Mouse (Mus musculus) forebrain, embryonic 11.5 days (tissue): ENCODE measurements around the gene Lrrc1. TPM values are rescaled to one million over a fixed set of nuclear protein-coding genes. Genes with fewer than 3 reads are reported as not detected.
A peak's percentile ranks its signal among the peaks of the same experiment; 100 is the strongest.

Source experiments
- ATAC-seq: fragments of 200-750 bp; cut with Nextera tagmentation; replicated peaks from 2 replicates; pipeline ENCODE4 v1.8.0; 2017; ENCODE audit warnings: moderate TSS enrichment; ENCODE audit not compliant: low FRiP score
- DNase-seq: peaks from one replicate; pipeline ENCODE4 v3.0.0-alpha.2; 2017; ENCODE audit warnings: low spot score
- H3K27ac ChIP-seq: fragments of 300-500 bp; sonication (generic); 2 replicates; pipeline ENCODE4 v1.5.1; 2014; ENCODE audit warnings: low read depth, low read length
- H3K27me3 ChIP-seq: fragments of 300-500 bp; sonication (generic); 2 replicates; pipeline ENCODE4 v1.6.1; 2014; ENCODE audit warnings: mild to moderate bottlenecking, low read length, mixed read lengths; ENCODE audit not compliant: control insufficient read depth, insufficient read depth
- H3K36me3 ChIP-seq: fragments of 300-500 bp; sonication (generic); 2 replicates; pipeline ENCODE4 v1.6.1; 2014; ENCODE audit warnings: mild to moderate bottlenecking, low read length, moderate library complexity, mixed read lengths; ENCODE audit not compliant: control insufficient read depth, insufficient read depth
- H3K4me1 ChIP-seq: fragments of 300-500 bp; sonication (generic); replicated peaks from 2 replicates; pipeline ENCODE4 v1.6.1; 2014; ENCODE audit warnings: low read length, mixed read lengths; ENCODE audit not compliant: control insufficient read depth, insufficient read depth
- H3K4me2 ChIP-seq: fragments of 300-500 bp; sonication (generic); 2 replicates; pipeline ENCODE4 v1.6.1; 2014; ENCODE audit warnings: low read depth, mild to moderate bottlenecking, low read length, moderate library complexity, mixed read lengths; ENCODE audit not compliant: severe bottlenecking
- H3K4me3 ChIP-seq: fragments of 300-500 bp; sonication (generic); 2 replicates; pipeline ENCODE4 v1.5.1; 2014; ENCODE audit warnings: low read depth, low read length
- H3K9ac ChIP-seq: fragments of 300-500 bp; sonication (generic); 2 replicates; pipeline ENCODE4 v1.6.1; 2014; ENCODE audit warnings: low read length
- H3K9me3 ChIP-seq: fragments of 300-500 bp; sonication (generic); 2 replicates; pipeline ENCODE4 v1.6.1; 2016; ENCODE audit warnings: low read length, mixed read lengths; ENCODE audit not compliant: control insufficient read depth
- WGBS: fragments of 180-500 bp; shearing (Covaris S2); extraction: QIAGEN DNeasy Blood & Tissue Kit; methylation state at CpG from one replicate; pipeline ENCODE4 v1.1.7; 2014; 5-methylcytosine and 5-hydroxymethylcytosine counted together
- microRNA-seq: library from miRNA; unstranded; fragments of <30 nt; microRNA quantifications from one replicate; pipeline ENCODE4, GENCODE M21; 2016; ENCODE audit not compliant: insufficient number of aligned reads
- polyA plus RNA-seq: library from polyadenylated mRNA; unstranded; fragments of >200 nt; fragmentation: Nextera tagmentation; extraction: Ambion mirVana; gene quantifications from 2 replicates; pipeline ENCODE4 v1.2.1, GENCODE M21; 2014

The Lrrc1 gene
- polyA plus RNA-seq, 1 experiment from 2014 or later = 22.9 TPM

GRCm38 (mm10) chr9:77384651-77385050 is 160.0 kb downstream of the Lrrc1 start:
- ATAC-seq = no peak
- H3K4me2 ChIP-seq = no peak overlapping the region

DNA sequence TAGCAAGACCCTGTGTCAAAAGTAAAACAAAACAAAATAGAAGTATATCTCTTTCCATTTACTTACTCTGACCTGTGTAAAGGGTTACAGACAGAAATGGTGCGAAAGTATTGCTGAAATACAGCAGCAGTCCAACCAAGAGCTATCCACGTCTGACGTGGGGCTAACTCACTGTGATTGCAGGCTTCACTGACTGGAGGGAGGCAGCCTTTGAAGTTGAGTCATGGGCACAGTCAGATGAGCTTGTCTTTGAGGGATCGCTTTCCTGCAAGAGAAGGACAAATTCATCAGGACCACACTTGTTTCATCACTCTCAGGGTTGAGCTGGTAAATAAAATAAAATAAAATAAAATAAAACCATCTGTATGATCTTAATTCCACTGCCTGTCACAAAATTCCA is 160.7 kb downstream of the Lrrc1 start:
- Histone ChIP-seq H3K36me3 (no peaks in the 10 kb centered on the region), H3K9ac (no peak overlapping the region), H3K27ac (no peak overlapping the region), H3K4me1 (no peaks in the 10 kb centered on the region), H3K4me2 (no peak overlapping the region), H3K9me3 (no peaks in the 10 kb centered on the region), H3K4me3 (no peak overlapping the region), H3K27me3 (no peaks in the 10 kb centered on the region)
- ATAC-seq = no peak
- 79% methylated on average over 4 of the region's 4 CpGs for WGBS
- DNase-seq = no peak

More at GRCm38 (mm10) chr9:77384651-77385050, 160.0 kb downstream of the Lrrc1 start:
- DNase-seq = no peak
- no peaks in the 10 kb centered on the region for H3K9me3 ChIP-seq
- no peak overlapping the region for H3K9ac ChIP-seq
- H3K4me3 ChIP-seq = no peak overlapping the region
- no peaks in the 10 kb centered on the region for H3K27me3 ChIP-seq
- no peaks in the 10 kb centered on the region for H3K36me3 ChIP-seq
- no peak overlapping the region for H3K27ac ChIP-seq
- no peaks in the 10 kb centered on the region for H3K4me1 ChIP-seq
- WGBS = 87% methylated on average over 9 of the region's 9 CpGs

DNA sequence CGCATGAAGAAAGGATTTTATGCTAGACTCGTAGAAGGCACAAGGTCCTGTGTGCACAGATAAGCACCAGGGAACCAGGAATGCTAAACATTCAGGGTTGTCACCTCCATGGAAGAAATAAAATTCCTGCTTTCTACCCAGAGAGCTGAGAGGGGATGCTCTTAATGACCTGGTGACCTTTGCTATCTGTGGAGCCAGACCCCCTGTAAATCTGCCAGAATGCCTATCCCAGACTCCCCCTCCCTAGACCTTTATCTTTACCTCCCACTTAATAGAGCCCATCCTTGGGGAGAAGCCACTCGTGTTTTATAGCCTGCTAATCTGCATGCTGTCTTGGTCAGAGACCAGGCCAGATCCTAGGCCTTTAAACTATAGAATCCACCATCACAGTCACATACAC is 162.2 kb downstream of the Lrrc1 start:
- H3K27ac ChIP-seq = no peak overlapping the region
- H3K4me2 ChIP-seq = no peak overlapping the region
- H3K4me1 ChIP-seq = no peaks in the 10 kb centered on the region
- ATAC-seq (no peak), DNase-seq (no peak)
- H3K36me3 ChIP-seq = no peaks in the 10 kb centered on the region
- H3K27me3 ChIP-seq = no peaks in the 10 kb centered on the region
- no peak overlapping the region for H3K9ac ChIP-seq
- H3K9me3 ChIP-seq = no peaks in the 10 kb centered on the region
- no peak overlapping the region for H3K4me3 ChIP-seq
- WGBS = 44% methylated on average over 3 of the region's 3 CpGs

- H3K27ac ChIP-seq = no peak overlapping the region
- DNase-seq = peak; percentile 88
- H3K9ac ChIP-seq = no peak overlapping the region
Observed at GRCm38 (mm10) chr9:77381565-77381964, 163.1 kb downstream of the Lrrc1 start.

More at GRCm38 (mm10) chr9:77381565-77381964, 163.1 kb downstream of the Lrrc1 start:
- H3K4me1 ChIP-seq = no peaks in the 10 kb centered on the region
- ATAC-seq = no peak; the same call in 1 of the 2 replicates
- no peaks in the 10 kb centered on the region for H3K9me3 ChIP-seq
- H3K4me2 ChIP-seq = no peak overlapping the region
- H3K36me3 ChIP-seq = no peaks in the 10 kb centered on the region
- H3K27me3 ChIP-seq = no peaks in the 10 kb centered on the region
- WGBS = 14% methylated on average over 5 of the region's 5 CpGs
- no peak overlapping the region for H3K4me3 ChIP-seq

Small RNA genes within 50 kb of the gene (microRNA-seq; reads per million reads assigned to microRNA genes)
- not detected for gene Gm25250

Other genes starting within 250 kb of the Lrrc1 start
- gene Mlip, start 191.9 kb downstream of the Lrrc1 start, polyA plus RNA-seq = 0.27 TPM in 1 of 2 replicates, not detected in the other
- gene Klhl31, start 91.6 kb upstream of the Lrrc1 start, polyA plus RNA-seq = 0.24 and 0.29 TPM in 2 replicates
- gene Gclc, start 209.7 kb upstream of the Lrrc1 start, polyA plus RNA-seq = 23.6 and 24.7 TPM in 2 replicates